Mouse (Mus musculus): ENCODE results near the gene Bod1. TPM values are rescaled to one million over a fixed set of nuclear protein-coding genes. Genes with fewer than 3 reads are reported as not detected.

The Bod1 gene
- 34.7 and 35.6 TPM in 2 replicates for polyA plus RNA-seq (2012; rRNA removed)

- DNase-seq (ENCODE audit: low read depth, low spot score): peak; percentile 87
- WGBS: under 1% methylated on average over 76 of the region's 76 CpGs
Measured at GRCm38 (mm10) chr11:31671354-31672169, at the start of gene Bod1. Bod1 (minus strand) TSS chr11:31671885.

DNA sequence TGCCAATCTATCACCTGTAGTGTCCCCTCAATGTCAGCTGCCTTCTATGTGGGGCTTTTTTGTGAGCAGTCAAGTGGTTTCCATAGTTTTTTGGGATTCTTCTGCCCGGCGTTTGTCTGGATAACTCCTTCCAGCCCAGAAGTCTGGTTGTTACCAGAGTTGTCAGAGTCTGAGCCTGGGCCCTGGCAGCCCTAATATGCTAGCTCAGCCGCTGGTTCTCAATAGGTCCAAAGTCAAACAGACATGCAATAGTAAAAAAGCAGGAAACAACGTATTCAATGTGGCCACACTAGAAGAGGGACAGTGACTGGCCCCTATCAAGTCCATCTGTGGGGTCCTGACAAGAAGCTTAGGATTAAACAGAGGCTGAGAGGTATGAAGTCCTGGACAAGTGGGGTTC lies 47.4 kb upstream of the Bod1 start:
- WGBS: 73% methylated on average over 4 of the region's 4 CpGs
- no peak for DNase-seq (ENCODE audit: low read depth, low spot score)

DNA sequence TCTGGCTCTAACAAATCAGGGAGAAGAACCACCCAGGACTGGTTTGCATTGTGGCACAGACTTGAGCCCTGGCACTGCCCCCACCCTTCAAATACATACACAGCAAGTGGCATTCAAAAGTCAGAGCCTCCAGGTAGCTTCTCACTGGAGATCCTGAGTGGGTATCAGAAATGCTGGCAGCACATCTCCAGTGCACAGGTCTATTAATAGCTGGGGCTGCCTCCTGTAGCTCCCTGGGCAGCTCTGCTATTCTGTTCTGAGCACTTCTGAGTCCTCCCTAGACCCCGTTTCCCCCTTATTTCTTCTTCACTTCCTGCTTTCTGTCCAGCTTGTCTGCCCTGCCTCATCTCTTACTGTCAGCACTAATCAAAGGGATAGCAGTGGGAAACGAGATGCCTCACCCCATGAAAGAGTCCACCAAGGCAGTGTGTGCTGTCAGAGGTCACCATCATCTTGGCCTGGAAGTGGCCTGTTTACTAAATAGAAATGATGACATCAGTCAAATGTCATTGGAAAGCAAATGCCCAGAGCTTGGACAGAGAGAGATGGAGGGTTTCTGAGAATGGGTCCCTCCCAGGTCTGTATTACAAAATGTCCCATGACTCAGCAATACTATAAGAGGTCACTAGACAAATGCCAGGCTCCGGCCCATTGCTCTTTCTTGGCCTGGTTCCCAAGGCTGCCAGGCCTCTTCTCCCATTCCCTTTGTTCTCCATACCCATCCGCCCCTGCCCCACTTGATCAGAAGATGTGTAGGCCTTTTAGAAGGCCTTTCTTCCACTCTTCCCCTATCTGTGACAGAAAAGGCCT lies 46.4 kb upstream of the Bod1 start:
- 65% methylated on average over 4 of the region's 4 CpGs for WGBS
- no peak for DNase-seq (ENCODE audit: low read depth, low spot score)

DNA sequence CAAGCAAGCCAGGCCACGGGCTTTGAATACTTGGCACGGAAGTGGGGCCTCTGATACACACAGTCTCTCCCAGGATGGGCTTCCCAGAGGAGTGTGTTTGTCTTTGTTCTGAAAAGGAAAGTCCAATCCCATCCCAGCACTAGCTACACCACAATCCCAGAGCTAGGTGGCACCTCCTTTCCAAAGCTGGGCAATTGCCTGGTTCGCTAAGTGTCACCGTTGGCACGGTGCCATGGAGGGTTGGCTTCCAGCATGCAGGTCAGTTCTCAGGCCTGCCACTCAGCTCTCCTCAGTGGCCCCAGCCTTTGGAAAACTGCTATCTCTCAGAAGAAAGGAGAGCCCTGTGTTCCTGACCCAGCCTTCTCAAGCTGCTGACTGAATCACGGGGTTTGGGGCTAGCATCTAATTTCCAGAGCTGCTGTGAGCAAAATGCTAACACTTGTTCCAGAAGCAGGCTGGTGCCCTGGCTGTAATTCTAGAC lies 42.0 kb upstream of the Bod1 start:
- DNase-seq (ENCODE audit: low read depth, low spot score): peak; percentile 85
- 22% methylated on average over 6 of the region's 6 CpGs for WGBS

DNA sequence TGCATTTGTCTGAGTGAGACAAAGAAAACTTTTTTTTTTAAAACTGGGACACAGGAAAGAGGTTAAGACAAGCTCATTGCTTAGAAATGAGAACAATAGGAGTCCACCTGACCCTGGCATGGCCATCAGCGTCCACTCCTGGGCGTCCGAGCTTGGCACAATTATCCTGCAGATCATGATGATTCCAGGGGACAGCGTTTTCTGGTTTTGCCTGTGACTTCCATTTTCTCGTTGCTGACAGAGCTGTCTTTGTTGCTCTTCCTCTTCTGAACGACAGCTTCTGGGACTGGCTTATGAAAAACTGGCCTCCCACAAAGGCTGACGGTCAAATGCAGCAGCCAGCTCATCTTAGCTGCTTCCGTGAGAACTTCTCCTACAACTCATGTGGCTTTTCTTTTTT lies 41.4 kb upstream of the Bod1 start:
- no peak for DNase-seq (ENCODE audit: low read depth, low spot score)
- 60% methylated on average over 8 of the region's 8 CpGs for WGBS

GRCm38 (mm10) chr11:31707771-31708170 lies 36.1 kb upstream of the Bod1 start:
- DNase-seq (ENCODE audit: low read depth, low spot score): no peak

- DNase-seq (ENCODE audit: low read depth, low spot score): no peak
- 76% methylated on average over 8 of the region's 8 CpGs for WGBS
Measured at GRCm38 (mm10) chr11:31703173-31703572, 31.5 kb upstream of the Bod1 start.

GRCm38 (mm10) chr11:31701901-31702300 lies 30.2 kb upstream of the Bod1 start:
- 91% methylated on average over 3 of the region's 3 CpGs for WGBS

GRCm38 (mm10) chr11:31699502-31699901 lies 27.8 kb upstream of the Bod1 start:
- no peak for DNase-seq (ENCODE audit: low read depth, low spot score)
- WGBS: 37% methylated on average over 3 of the region's 3 CpGs

More at GRCm38 (mm10) chr11:31701901-31702300, 30.2 kb upstream of the Bod1 start:
- no peak for DNase-seq (ENCODE audit: low read depth, low spot score)

- no peak for DNase-seq (ENCODE audit: low read depth, low spot score)
- 80% methylated on average over 4 of the region's 4 CpGs for WGBS
Measured at GRCm38 (mm10) chr11:31694801-31695200, 23.1 kb upstream of the Bod1 start.

GRCm38 (mm10) chr11:31694109-31694508 lies 22.4 kb upstream of the Bod1 start:
- 100% methylated on average over 1 of the region's 1 CpGs for WGBS
- no peak for DNase-seq (ENCODE audit: low read depth, low spot score)

- 98% methylated on average over 2 of the region's 2 CpGs for WGBS
- DNase-seq (ENCODE audit: low read depth, low spot score): no peak
Measured at GRCm38 (mm10) chr11:31693322-31693721, 21.6 kb upstream of the Bod1 start.

GRCm38 (mm10) chr11:31688956-31689355 lies 17.3 kb upstream of the Bod1 start:
- 86% methylated on average over 4 of the region's 4 CpGs for WGBS
- no peak for DNase-seq (ENCODE audit: low read depth, low spot score)

DNA sequence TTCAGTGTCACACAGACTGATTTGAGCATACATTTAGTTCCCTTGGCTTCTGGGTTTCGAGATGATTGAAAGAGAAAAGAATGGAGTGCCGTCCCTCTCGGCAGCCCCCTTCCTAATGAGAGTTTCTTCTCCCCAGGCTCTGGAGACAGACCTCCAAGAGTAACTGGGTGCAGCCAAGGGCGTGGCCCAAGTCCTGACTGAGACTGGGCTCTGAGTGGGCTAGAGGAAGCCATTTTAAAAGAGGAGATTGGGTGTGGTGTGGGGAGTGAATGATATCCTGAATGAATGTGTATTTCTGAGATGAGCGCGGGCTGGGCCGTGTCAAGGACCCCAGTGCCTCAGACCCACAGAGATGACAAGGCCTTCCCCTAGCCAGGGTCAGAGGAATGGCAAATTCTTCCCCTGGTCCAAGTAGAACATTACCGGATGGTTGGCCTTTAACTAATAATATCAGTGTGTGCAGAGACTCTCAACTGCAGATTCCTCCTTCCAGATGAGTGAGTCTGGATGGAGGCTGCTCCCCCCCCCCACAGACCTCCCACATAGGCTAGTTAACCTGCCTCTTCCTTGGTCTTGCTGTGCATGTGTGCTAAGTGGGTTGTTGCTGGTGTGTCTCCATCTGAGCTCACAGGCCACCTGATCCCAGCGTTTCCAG lies 13.4 kb upstream of the Bod1 start:
- DNase-seq (ENCODE audit: low read depth, low spot score): no peak
- WGBS: 77% methylated on average over 9 of the region's 9 CpGs

GRCm38 (mm10) chr11:31684126-31684525 lies 12.4 kb upstream of the Bod1 start:
- DNase-seq (ENCODE audit: low read depth, low spot score): no peak
- 75% methylated on average over 2 of the region's 2 CpGs for WGBS

DNA sequence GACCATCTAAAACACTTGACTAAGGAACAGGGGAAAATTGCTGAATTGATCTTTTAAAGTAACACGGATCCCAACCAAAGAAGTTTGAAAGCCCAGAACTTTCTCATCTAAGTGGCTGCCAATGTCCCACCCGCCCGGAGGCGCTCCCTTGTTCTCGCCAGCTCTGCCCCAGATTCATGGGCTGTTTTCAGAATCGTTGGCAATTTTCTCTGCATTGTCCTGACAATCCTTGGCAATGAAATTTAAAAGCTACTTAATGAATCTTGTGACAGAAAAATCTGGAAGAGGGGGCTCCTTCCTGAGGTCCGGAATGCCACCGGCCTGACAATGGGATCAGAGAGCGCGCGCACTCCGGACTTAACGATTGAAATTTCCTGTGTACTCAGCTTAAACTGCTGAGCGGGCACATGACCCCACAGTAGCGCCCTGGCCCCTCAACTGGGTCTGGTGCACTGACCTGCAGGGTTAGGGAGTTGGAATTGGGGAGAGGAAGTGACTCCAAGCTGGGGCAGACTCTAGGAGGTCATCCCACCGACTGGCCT lies 8.2 kb upstream of the Bod1 start:
- WGBS: 81% methylated on average over 16 of the region's 16 CpGs
- DNase-seq (ENCODE audit: low read depth, low spot score): no peak

- 92% methylated on average over 5 of the region's 5 CpGs for WGBS
- no peak for DNase-seq (ENCODE audit: low read depth, low spot score)
Measured at GRCm38 (mm10) chr11:31677309-31677708, 5.6 kb upstream of the Bod1 start.

DNA sequence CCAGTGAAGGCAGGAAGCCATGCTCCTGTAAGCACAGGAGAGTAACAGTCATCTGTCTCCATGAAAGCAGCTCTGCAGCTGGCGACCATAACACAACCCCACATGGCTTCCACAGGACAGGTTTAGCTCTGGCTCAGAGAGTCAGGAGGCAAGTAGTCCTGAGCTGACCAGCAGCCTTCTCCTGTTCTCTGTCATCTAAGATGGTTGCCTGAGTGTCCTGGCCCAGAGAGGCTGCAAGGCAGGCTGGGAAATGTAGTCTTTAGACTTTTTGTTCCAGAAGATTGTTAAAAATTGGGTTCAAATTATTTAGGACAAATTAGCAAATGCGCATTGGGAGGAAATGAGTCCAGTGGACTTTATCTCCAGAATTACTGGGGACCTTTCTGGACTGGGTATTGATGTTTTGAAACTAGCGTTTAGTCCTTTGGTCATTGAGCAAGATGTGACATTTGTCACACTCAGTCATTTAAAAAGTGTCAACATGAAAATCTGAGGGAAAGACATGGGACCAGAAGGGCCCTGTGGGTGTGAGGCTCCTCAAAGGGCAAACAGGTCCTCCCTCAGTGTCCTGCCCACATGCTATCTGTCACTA lies 5.1 kb upstream of the Bod1 start:
- no peak for DNase-seq (ENCODE audit: low read depth, low spot score)
- 95% methylated on average over 3 of the region's 3 CpGs for WGBS

DNA sequence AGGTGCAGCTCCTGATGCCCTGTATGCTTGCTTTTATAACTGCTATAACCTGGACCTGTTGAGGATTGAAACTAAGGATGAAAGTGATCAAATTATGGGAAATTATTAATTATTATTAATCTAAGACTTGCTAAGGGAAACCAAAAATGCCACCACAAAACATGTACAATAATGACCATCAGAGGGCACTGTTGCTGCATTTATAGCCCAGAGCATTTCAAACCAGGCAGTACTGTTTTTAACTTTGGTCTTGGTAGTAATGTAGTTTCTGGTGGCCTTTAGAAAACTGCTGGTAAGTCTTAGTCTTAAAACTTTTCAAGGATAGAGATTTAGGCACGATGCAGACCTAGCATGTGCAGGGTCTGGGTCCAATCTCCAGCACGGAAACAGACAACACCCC lies 3.7 kb upstream of the Bod1 start:
- WGBS: 49% methylated on average over 2 of the region's 2 CpGs

DNA sequence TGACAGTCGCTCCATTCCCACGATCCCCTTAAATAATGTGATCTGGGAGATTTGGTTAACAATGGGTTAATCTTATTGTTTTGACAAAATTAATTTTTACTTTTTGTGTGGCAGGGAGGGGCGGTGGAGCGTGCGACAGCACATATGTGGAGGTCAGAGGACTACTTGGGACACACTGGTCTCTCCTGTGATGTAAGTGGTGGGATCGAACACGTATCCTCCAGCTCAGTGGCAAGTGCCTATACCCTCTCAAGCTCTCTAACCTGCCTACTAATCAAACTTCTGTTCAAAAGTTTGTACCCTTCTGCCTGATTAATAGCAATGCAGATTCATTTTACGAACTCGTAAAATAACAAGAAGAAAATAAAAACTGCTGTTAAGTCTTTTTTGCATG lies 482 bp upstream of the Bod1 start:
- DNase-seq (ENCODE audit: low read depth, low spot score): no peak
- WGBS: 10% methylated on average over 9 of the region's 9 CpGs

More for the DNA sequence above, 3.7 kb upstream of the Bod1 start:
- DNase-seq (ENCODE audit: low read depth, low spot score): peak; percentile 40

All from large intestine, adult 2 months (tissue).